Mouse (Mus musculus): Measurements from ENCODE around the gene Dusp10.

Dusp10 gene

DNA sequence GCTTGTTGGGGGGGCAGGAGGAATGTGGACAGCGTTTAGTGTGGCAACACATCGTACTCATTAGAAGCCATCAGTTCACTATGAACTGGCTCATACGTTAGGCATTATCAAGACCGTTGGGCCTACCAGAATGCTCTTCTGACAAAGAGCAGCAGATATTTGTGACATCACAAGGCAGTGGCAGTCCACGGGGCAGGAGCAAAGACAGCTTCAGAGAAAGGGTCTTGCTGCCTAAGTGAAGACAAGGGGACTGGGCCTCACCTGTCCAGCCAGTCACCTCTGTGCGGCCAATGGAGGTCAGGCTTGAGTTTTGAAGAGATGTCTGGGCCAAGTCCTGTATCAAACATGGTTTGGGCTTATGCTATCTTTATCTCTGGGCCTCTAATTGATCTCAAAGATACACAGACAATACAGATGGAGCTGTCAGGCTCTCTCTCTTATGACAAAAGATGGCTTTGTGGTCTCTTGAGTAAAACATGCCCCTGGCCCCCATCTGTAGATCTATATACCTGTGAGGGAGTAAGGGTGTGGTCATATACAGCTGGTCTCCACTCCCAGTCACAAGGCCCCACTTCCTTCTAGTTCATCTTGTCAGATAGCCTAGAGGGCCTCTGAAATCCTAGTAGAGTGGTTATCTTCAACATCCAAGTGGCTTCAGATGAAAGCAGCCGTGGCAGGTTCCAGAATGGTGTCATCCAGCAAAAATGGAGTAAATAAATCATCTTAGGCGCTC lies 17.1 kb downstream of the Dusp10 start:
- no peak for DNase-seq (ENCODE audit: low spot score in 2 of 2)

DNA sequence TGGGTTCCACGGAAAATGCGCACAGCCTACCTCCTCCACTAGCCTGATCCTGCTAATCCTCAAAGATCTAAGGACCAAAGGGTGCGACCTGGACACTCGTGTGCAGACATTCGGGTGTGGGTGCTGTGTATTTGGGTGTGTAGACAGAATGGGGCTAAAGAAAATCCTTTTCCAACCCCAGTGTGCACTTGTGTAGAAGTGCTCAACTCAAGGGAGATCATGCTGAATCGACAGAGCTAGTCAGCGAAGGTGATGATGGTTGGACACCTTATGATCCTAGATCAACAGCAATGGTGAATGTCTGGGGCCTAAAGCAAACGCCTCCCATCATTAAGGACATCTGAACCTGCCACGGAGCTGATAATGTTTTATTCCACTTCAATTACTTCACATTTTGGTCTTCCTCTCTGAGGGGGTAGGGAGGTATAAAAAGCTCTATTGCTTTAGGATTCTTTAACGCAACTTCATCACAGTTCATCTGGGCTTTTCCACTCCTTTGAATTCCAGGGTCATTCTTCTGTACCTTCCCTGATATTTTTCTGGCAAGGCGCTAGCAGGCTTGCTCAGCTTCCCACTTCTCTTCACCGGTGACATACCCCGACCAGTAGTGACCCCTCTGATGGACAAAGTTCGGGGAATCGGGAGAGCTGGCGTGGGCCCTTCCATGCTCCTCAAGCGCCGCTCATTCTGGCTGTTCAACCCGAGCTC lies 19.7 kb downstream of the Dusp10 start:
- no peak for DNase-seq (ENCODE audit: low spot score in 2 of 2)

DNA sequence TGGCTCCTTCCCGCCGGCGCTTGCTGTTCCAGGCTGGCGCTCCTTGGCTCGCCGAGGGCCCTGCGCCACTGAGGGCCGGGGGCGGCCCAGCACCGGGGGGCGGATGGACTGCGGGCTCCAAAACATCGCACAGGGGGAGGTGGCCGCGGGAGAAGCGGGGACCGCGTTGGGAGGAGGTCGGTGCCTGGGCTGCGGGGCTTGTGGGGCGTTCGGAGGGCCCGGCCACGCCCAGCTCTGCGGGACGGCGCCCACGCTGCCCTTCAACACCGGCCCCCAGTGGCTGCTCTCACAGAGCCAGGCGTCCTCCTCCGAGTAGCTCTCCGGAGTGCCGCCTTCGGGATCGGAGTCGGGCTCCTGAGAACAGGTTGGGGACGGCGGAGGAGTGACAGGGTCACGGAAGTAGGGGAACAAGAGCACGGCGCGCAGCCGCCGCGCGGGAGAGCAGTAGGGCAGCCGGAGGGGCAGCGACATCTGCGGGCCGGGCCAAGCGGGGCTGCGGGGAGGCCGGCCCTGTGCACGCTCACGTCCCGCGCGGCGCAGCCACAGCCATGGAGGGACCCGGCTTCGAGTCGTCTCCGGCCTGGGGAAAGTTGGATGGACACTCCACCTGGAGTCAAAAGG lies 20.4 kb downstream of the Dusp10 start:
- peak; percentile 71 to 88 for DNase-seq (ENCODE audit: low spot score in 2 of 2)

DNA sequence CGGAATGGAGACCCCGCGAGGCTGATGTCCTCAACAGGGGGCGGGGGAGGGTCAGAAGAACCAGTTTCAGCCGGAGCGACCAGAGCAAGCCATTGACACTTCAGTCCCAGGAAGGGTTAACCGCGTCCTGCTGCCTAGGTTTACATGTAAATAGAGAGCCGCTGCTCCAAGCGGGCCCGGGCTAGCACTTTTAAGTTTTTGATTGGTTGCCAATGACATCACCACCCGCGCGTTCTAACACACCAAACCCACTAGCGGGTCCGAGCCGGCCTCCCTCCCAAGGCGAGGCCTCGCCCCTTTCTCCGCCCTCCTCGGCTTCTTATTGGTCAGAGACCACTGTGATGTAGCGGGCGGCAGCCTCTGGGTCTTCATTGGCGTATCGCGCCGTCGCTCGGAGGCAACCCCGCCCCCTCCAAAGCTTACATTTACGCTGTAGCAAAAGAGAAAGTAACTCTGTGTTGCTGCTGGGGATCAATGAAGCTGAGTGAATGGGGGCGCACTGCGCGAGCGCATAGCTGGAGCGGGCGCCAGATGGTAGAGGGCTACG lies 21.0 kb downstream of the Dusp10 start, which contains the start of gene 1700056E22Rik:
Gene 1700056E22Rik (minus strand): TSS at position 291 of the 547 bp plus-strand sequence.
- DNase-seq (ENCODE audit: low spot score in 2 of 2), result peak; percentile 97

DNA sequence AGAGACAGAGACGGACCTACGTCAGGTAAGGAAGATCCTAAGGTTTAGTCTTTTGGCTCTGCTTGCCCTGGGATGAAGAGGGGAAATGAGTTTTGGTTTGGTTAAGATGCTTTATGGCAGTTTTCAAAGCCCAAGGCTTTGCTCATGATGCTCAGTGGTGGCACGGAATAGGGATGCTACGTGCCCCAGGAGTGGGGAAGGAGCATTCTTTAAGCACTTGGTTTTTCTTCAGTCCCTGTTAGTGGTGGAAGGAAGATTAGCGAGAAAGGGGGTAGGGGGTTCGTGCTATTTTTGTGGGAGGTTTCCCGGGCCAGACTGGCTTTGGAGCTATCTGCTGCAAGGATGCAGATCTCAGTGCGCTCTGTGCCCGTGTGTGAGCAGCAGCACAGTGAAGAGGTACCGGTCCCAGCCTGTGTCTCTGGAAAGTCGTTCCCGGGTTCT lies 21.7 kb downstream of the Dusp10 start:
- no peak for DNase-seq (ENCODE audit: low spot score in 2 of 2)

DNA sequence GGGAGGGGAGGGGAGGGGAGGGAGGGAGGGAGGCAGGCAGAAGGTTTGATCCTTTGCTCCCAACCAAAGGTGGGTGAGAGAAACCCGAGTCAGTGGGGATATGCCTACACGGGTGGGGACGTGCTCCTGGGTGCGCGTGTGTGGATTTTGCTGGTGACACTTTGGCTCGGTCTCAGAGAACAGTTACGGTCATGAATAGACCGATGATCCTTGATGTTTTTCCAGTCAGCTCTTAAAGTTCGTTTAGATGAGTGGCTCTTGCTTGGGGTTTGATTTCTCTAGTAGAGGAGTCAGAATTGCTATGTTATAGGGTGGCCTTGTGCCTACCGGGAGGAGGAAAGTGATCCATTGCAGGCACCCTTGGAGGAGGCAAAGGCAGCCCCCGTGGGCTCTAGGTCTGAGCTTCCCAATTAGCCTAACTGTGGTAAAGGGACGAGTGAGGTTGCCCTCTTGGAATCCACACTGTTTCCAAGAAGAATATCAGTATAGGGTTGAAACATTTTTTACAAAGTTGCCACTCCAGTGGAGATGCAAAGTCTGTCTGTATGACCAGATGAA lies 22.3 kb downstream of the Dusp10 start:
- DNase-seq (ENCODE audit: low spot score in 2 of 2), result no peak

DNA sequence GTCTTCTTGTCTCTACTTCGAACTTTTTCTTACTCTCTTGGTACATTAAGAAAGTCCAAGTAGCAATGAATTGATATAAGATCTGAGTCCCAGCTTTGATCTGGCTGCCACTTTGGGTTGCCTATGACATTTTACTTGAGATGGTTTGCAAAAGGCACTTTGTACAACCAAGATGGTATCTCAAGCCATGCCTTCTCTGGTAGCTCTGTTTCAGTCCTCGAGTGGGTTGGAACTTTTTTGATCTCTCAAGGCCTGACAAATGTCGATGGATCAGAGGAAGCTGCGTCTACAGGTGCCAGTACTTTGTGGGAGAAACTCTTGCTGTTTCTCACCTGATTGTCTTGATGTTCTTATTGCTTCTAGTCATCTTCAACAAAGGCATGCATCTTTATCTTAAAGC lies 24.7 kb downstream of the Dusp10 start:
- no peak for DNase-seq (ENCODE audit: low spot score in 2 of 2)

DNA sequence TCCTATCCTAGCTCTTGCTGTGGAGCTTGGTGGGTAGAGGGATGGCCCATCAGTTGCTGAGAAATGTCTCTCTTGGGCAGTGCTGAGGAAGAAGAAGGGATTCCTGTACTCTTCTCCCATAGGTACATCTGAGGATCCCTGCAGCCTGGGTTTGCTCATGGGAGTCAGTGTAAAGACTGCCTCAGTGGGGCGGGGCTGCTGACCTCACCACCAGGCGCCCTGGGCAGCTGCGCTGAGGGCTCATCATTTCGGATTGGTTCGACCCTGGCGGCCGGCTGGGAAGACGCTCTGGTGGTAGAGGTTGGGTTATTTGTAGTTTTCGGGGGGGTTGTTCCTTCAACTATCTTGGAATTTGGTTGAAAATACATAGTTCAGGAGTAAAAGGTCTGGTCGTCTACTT lies 26.2 kb downstream of the Dusp10 start:
- no peak for DNase-seq (ENCODE audit: low spot score in 2 of 2)

DNA sequence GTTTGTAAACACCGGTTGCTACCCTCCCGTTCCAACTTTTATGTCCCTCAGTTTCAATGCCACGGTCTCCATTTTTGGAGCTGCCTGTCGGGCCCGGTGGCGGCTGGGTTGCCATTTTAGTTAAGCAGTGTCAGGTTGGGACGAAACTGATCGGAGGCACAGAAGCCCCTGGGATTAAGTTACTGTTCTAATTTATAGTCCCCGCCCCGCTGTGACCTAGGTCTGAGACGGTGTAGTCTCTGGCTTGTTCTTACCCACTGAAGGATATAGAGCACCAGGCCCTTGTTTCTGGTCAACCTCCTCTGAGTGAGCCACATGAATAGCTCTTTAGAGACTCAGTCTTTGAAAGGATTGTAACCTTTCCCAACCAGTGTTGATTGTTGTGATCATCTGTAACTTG lies 27.1 kb downstream of the Dusp10 start:
- no peak for DNase-seq (ENCODE audit: low spot score in 2 of 2)

DNA sequence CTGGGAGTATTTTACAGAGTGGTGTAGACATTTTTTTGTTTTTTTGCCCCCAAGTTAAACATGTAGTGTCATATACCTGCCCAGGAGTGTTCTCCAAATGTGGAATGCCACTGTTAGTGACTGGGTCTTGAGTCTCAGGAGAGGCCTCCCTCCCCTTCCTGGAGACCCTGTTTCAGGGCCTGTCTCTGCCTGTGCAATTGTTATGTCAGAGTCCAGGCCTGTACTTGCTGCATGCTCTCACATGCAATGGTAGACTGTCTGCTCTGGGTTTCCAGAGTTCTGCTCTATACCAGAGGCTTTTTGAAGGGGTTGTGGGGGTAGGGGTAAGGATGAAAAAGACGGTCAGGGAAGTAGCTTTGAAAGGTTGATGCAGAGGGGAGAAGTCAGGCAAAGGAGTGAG lies 27.8 kb downstream of the Dusp10 start:
- DNase-seq (ENCODE audit: low spot score in 2 of 2), result no peak

DNA sequence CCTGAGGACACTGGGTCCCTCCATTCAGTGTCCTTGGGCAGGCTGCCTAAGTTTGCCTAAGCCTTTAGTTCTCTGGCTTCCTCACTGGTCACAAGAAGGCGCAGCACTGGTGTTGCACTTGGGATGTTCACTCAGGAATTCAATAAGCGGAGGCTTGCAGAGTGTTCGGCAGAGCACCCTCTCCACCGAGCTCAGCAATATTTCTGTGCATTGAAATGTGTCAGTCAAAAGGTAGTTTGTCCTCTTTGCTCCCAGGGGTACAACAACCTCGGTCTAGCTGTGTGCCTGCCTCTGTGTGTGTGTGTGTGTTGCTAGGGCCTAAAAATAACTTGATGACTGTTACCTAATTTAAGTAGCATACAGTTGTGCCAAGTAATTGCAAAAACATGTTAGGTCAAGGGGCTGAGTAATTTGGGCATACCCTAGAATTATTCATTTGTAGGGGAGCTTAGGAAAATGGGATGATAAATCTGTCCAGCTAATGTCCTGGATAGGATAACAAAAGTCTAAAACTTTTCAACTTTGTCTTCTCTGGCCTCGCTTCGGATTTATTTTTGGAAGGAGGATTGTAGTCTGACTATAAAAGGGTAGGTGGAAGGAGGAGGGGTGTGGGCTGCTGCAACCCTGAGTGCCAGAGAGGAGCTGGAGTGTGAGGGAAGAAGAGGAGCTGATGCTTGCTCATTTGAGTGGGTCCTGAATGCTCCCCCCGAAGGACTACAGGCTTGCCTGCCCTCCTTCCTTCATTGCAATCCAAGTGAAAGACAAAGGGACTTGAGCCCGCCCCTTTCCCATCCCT lies 28.9 kb downstream of the Dusp10 start:
- DNase-seq (ENCODE audit: low spot score in 2 of 2), result no peak

DNA sequence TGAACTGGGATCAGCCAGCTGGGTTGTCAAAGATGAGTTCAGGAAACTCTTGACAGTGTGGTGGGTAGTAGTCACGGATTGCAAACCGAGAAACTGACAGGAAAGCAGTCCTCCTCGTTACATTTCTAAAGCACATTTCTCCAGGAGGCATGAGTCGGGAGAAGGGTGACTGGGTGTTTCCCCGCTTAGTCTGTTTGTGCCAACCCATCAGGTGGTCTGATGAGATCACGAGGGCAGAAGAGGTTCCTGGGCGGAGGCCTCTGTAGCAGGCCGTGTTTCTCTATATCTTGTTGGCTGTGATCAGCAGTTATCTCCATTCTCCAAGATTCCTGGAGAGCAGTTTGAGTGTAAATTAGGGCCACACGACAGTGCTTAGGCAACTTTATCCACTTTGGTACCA lies 29.6 kb downstream of the Dusp10 start:
- DNase-seq (ENCODE audit: low spot score in 2 of 2), result no peak

DNA sequence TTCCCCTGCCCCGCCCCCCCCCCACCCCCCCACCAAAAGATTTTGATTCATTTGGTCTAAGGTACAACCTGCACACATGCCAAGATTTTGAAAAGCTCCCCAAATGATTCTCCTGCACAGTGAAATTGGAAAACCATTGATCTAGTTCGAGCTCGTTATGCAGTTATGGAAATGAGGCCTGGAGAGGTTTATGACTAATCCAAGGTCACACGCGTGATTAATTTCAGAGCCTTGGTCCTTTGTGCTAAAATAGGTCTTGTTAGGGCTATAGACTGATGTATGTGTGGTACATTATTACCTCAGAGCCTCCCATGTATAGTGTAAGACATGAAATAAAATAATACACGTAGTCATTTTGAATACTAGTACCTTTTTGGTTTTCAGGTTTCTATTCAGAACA lies 30.3 kb downstream of the Dusp10 start:
- DNase-seq (ENCODE audit: low spot score in 2 of 2), result no peak

DNA sequence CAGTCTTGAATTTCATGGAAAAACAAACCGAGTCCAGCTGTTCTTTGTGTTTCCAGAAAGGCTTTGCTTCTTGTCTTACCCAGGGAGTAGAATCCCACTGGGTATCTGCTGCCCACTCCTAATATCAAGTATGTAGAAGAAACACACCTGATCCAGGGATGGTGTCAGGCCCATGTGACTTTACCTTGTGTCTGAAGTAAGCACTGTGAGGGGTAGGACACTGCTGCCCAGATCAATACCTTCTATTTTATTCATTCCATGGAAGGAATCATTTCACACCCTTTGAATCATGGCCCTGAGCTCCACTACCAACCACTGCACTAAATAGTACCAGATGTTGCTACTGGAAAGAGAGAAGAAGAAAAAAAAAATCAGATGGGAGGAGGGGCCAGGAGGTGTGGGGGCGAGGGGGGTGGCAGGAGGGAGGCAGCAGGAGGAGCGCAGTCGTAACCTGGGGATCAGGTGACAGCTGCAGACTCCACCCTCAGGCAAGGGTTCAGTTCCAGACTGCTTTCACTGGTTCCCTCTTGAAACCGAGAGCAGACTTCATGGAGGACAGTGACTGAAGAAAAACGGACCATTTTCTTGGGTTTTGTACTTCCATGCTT lies 33.1 kb downstream of the Dusp10 start:
- no peak for DNase-seq (ENCODE audit: low spot score in 2 of 2)

DNA sequence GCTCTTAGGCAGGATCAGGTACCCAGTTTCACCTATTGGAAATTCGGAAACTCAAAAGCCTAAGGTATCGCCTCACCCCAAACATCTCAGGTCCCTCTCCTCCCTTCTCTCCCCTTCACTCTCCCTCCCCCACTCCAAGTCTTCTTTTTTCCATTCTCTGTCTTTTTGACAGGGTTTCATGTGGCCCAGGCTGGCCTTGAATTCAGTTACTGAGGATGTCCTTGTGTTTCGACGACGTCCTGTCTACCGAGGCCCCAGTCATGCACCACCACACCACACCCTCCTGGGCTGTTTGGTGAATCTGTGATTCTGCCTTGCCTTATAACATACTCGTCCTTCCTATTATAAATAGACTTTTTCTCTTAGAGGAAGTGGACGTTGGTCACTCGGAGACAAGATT lies 34.7 kb downstream of the Dusp10 start:
- DNase-seq (ENCODE audit: low spot score in 2 of 2), result no peak

DNA sequence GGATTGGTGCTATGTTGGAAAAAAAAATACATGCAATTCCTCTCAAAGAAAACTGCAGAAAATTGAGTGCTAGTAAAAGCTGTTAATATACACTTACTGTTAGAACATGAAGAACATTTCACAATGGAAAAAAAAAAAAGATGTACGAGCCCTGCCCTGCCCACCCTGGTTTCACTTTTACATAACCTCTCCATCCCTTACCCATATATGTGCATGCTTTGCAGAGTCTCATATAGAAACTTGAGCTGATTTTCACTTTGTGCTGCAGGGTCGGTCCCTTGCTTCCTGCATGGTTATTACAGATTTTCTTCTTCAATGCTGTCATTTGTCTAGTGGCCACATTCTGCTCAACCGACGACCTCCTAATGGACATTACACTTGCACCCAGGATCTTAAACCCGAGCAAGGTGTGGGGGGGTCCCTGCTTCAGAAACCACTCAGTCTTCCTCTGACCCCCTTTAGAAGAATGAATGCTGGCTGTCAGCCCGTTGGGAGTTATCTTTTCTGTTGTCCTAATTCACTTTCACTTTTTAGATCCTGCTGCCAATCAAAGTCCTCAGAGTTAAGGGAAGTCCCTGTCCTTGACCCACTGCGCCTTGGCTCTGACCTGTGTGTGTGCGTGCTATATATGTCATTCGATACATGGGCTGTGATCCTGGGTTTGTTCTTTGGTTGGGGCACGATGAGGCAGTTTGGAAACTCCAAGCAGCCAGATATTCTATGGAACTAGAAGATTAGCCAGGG lies 35.7 kb downstream of the Dusp10 start:
- DNase-seq (ENCODE audit: low spot score in 2 of 2), result no peak

DNA sequence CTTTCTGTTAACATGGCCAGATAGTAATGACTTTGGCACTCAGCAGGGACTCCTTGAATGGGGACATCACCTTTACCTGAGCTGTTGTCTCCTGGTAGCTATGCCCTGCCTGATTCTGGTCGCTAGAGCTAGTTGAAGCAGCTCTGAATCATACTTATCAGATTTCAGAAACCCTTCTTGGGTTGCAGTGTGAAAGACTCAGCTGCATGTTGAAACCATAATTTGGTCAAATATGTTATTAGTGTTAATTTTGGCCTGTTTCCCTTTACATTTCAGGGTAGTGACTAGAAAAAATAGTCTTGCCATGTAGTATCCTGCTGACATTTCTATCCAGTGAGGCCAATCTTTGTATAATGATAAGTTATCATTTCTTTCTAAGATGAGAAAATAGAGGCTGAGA lies 38.2 kb downstream of the Dusp10 start:
- DNase-seq (ENCODE audit: low spot score in 2 of 2), result no peak

DNA sequence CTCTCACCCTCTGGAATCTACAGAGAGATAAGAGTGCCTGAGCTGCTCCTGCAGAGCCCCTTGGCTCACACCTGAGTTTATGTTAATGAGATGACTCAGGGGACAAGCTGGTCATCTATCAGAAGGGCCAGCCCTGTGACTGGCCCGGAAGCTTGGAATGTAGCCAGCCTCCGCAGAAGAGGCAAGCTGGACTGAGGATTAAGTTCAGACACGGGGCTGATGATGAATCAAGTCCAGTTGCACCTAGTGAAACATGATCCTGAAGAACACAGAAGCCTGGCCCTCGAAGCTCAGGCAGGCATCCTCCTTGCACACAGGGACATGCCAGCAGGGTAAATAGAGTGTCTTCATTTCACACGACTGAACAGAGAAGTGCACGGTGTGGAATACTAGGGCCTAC lies 38.7 kb downstream of the Dusp10 start:
- DNase-seq (ENCODE audit: low spot score in 2 of 2), result no peak

DNA sequence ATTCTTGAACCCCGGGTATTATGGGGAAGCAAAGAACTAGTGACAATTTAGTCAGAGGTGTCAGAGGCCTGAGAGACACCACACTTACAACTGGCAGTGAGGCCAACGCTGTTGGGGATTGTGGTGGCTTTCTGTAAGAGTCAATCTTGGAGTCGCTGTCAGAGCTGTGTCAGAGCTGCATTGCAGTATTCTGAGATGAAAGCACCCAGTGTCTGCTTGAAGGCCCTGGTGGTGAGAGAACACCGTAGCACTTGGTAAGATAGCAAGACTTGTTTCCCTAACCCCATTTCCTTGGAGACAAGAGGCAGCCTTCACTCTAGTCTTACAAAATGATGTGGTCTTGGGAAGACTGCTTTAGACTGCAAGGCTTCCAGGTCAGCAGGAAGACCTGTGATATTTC lies 39.2 kb downstream of the Dusp10 start:
- DNase-seq (ENCODE audit: low spot score in 2 of 2), result no peak

DNA sequence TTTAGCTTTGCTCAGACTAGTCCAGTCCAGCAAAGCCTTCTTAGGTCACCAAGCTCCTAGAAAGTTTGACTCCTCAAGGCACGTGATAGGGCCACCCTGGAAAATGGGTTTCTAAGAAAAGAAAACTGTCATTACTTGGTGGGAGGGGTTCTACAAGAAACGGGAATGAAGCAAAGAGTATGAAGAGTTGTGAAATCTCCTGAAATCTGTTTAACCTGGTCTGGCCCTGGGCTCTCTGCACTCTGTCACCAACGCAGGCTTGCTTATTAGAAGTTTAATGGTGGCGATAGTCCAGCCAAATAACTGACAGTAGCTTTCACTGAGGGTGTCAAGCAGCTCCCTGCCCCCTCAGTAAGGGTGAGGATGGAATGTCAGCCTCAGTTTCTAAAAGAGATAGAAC lies 40.0 kb downstream of the Dusp10 start:
- no peak for DNase-seq (ENCODE audit: low spot score in 2 of 2)
